Mouse (Mus musculus): ENCODE data around the gene Pgm2l1.

- TF ChIP-seq CTCF (IDR thresholded peaks at IDR 0.05; ENCODE audit: extremely low read depth, insufficient read depth, low read length) (no peak), POLR2A (IDR thresholded peaks at IDR 0.05; ENCODE audit: extremely low read depth, insufficient read depth, low read length) (no peak)
Measured at GRCm38 (mm10) chr7:100233681-100234080, 6.5 kb downstream of the Pgm2l1 start.

Data from cortical plate, adult 2 months (tissue).